Mouse (Mus musculus): ENCODE measurements around the gene Lhx5. TPM values are rescaled to one million over a fixed set of nuclear protein-coding genes. Genes with fewer than 3 reads are reported as not detected.

Lhx5 gene
- total and polyA plus RNA-seq, 3 experiments: not detected

- H3K27ac ChIP-seq: no peak overlapping the region
- DNase-seq: no peak
- H3K9ac ChIP-seq (ENCODE audit: low read depth, low read length): no peak overlapping the region
- TF ChIP-seq EP300 (IDR thresholded peaks at IDR 0.05; ENCODE audit: insufficient read depth, low read depth, low read length) (no peak), POLR2A (IDR thresholded peaks at IDR 0.05; ENCODE audit: insufficient read depth, low read depth, low read length) (no peak), CTCF (IDR thresholded peaks at IDR 0.05) (no peak)
- H3K27me3 ChIP-seq (ENCODE audit: control insufficient read depth, insufficient read depth, low read length): no peaks in the 10 kb centered on the region; the same call in 1 of the 2 replicates
- intact Hi-C loops (cut with DNase I): no loop called here
- 4% methylated on average over 13 of the region's 13 CpGs for WGBS
- no peaks in the 10 kb centered on the region for H3K36me3 ChIP-seq (ENCODE audit: control insufficient read depth, insufficient read depth, low read length)
- H3K79me2 ChIP-seq (replicated peaks; ENCODE audit: control insufficient read depth, insufficient read depth, low read length): no peaks in the 10 kb centered on the region
- H3K4me1 ChIP-seq (ENCODE audit: control insufficient read depth, insufficient read depth, low read length): no peaks in the 10 kb centered on the region
- no peak overlapping the region for H3K4me3 ChIP-seq
Measured at GRCm38 (mm10) chr5:120397988-120398387, 33.5 kb upstream of the Lhx5 start.

- 0 out of 2 replicates have a peak, but pooled peaks cover 2% of the 10 kb centered on the region for H3K27me3 ChIP-seq (ENCODE audit: control insufficient read depth, insufficient read depth, low read length)
- intact Hi-C loops (cut with DNase I): no loop called here
Measured at GRCm38 (mm10) chr5:120404831-120405591, 26.5 kb upstream of the Lhx5 start.

GRCm38 (mm10) chr5:120408933-120409332, 22.6 kb upstream of the Lhx5 start:
- no peaks in the 10 kb centered on the region for H3K4me1 ChIP-seq (ENCODE audit: control insufficient read depth, insufficient read depth, low read length)
- TF ChIP-seq CTCF (IDR thresholded peaks at IDR 0.05): no peak
- TF ChIP-seq EP300 (IDR thresholded peaks at IDR 0.05; ENCODE audit: insufficient read depth, low read depth, low read length): no peak
- no peak for TF ChIP-seq POLR2A (IDR thresholded peaks at IDR 0.05; ENCODE audit: insufficient read depth, low read depth, low read length)
- H3K79me2 ChIP-seq (replicated peaks; ENCODE audit: control insufficient read depth, insufficient read depth, low read length): no peaks in the 10 kb centered on the region
- no peaks in the 10 kb centered on the region for H3K36me3 ChIP-seq (ENCODE audit: control insufficient read depth, insufficient read depth, low read length)
- H3K27ac ChIP-seq: no peak overlapping the region
- intact Hi-C loops (cut with DNase I): no loop called here
- no peak overlapping the region for H3K9ac ChIP-seq (ENCODE audit: low read depth, low read length)
- H3K27me3 ChIP-seq (ENCODE audit: control insufficient read depth, insufficient read depth, low read length): peaks cover 2% of the 10 kb centered on the region; the same call in 1 of the 2 replicates
- no peak for DNase-seq
- 70% methylated on average over 14 of the region's 14 CpGs for WGBS
- H3K4me3 ChIP-seq: no peak overlapping the region

More at GRCm38 (mm10) chr5:120404831-120405591, 26.5 kb upstream of the Lhx5 start:
- Histone ChIP-seq H3K79me2 (replicated peaks; ENCODE audit: control insufficient read depth, insufficient read depth, low read length) (no peaks in the 10 kb centered on the region), H3K4me1 (ENCODE audit: control insufficient read depth, insufficient read depth, low read length) (no peaks in the 10 kb centered on the region), H3K36me3 (ENCODE audit: control insufficient read depth, insufficient read depth, low read length) (no peaks in the 10 kb centered on the region), H3K9ac (ENCODE audit: low read depth, low read length) (no peak overlapping the region), H3K4me3 (no peak overlapping the region), H3K27ac (no peak overlapping the region)
- WGBS: 66% methylated on average over 12 of the region's 12 CpGs
- TF ChIP-seq POLR2A (IDR thresholded peaks at IDR 0.05; ENCODE audit: insufficient read depth, low read depth, low read length) (no peak), EP300 (IDR thresholded peaks at IDR 0.05; ENCODE audit: insufficient read depth, low read depth, low read length) (no peak), CTCF (IDR thresholded peaks at IDR 0.05) (no peak)
- DNase-seq: no peak

GRCm38 (mm10) chr5:120409385-120410378, 21.8 kb upstream of the Lhx5 start:
- TF ChIP-seq POLR2A (IDR thresholded peaks at IDR 0.05; ENCODE audit: insufficient read depth, low read depth, low read length): no peak
- no peak for TF ChIP-seq CTCF (IDR thresholded peaks at IDR 0.05)
- TF ChIP-seq EP300 (IDR thresholded peaks at IDR 0.05; ENCODE audit: insufficient read depth, low read depth, low read length): no peak
- Histone ChIP-seq H3K79me2 (replicated peaks; ENCODE audit: control insufficient read depth, insufficient read depth, low read length) (no peaks in the 10 kb centered on the region), H3K9ac (ENCODE audit: low read depth, low read length) (no peak overlapping the region), H3K4me1 (ENCODE audit: control insufficient read depth, insufficient read depth, low read length) (no peaks in the 10 kb centered on the region), H3K36me3 (ENCODE audit: control insufficient read depth, insufficient read depth, low read length) (no peaks in the 10 kb centered on the region), H3K27ac (no peak overlapping the region), H3K27me3 (ENCODE audit: control insufficient read depth, insufficient read depth, low read length) (peaks cover 2% of the 10 kb centered on the region; the same call in 1 of the 2 replicates), H3K4me3 (no peak overlapping the region)
- DNase-seq: no peak
- 4% methylated on average over 41 of the region's 41 CpGs for WGBS
- intact Hi-C loops (cut with DNase I): no loop called here

GRCm38 (mm10) chr5:120413436-120413835, 18.1 kb upstream of the Lhx5 start:
- TF ChIP-seq CTCF (IDR thresholded peaks at IDR 0.05) (peak; percentile 7; the same call in 1 of the 2 replicates), POLR2A (IDR thresholded peaks at IDR 0.05; ENCODE audit: insufficient read depth, low read depth, low read length) (no peak)
- Histone ChIP-seq H3K79me2 (replicated peaks; ENCODE audit: control insufficient read depth, insufficient read depth, low read length) (no peaks in the 10 kb centered on the region), H3K27ac (no peak overlapping the region), H3K4me3 (no peak overlapping the region), H3K9ac (ENCODE audit: low read depth, low read length) (no peak overlapping the region), H3K4me1 (ENCODE audit: control insufficient read depth, insufficient read depth, low read length) (no peaks in the 10 kb centered on the region), H3K36me3 (ENCODE audit: control insufficient read depth, insufficient read depth, low read length) (no peaks in the 10 kb centered on the region), H3K27me3 (ENCODE audit: control insufficient read depth, insufficient read depth, low read length) (peaks cover 2% of the 10 kb centered on the region; the same call in 1 of the 2 replicates)
- 73% methylated on average over 6 of the region's 6 CpGs for WGBS
- intact Hi-C loops (cut with DNase I): no loop called here
- DNase-seq: no peak

All from heart, adult 2 months (tissue).